Mouse (Mus musculus) right cerebral cortex, adult 18-20 months (tissue): Measurements from ENCODE around the gene Cntn6.
A peak's percentile ranks its signal among the peaks of the same experiment; 100 is the strongest.

Experiments used
- DNase-seq: peaks from one replicate; pipeline ENCODE4 v3.0.0; 2022; ENCODE audit warnings: mixed read lengths

Gene Cntn6

DNA sequence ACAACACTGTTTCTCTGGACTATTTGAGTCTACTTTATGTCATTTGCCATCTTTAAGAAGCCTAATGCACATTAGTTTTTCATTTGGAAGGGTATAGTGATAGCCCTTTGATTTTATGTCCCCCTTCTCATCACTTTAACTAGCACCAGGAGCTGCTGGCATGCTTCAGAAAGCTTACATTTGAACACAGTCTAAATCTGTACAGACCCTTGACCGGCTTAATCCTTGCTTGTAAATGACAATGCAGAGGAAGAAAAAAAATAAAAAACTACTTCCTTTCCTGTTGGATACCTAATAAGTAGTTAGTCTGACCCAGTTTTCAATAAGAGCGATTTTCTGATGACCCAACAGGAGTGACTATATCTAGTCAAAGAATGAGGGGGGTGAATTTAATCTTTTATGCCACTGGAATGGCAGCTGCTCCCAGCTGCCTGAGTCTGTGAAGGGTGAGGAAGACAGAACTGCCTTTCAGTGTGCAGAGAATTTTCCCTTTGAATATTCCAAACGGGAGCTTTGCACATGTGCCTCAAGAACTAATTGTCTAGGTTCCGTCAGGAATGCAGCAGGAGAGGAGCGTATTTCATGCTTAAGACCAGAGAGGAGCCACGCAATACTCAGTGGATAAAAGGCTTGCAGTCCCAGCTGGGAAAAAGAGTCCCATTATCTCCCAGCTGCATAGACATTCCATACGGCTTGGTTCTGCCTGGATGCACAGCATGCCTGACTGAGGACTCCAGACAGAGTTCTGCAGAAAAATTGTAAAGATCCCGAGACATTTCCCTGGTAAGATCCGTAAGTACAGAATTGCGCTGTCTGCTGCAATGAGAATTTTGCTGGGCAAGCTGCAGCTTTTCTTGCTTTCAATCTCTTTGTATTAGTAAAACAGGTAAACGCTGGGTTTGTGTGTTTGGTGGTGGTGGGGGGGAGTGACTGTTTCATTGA lies at the start of gene Cntn6:
Cntn6 (plus strand) TSS at position 301 of the 942 bp plus-strand sequence.
- peak; percentile 26 for DNase-seq

DNA sequence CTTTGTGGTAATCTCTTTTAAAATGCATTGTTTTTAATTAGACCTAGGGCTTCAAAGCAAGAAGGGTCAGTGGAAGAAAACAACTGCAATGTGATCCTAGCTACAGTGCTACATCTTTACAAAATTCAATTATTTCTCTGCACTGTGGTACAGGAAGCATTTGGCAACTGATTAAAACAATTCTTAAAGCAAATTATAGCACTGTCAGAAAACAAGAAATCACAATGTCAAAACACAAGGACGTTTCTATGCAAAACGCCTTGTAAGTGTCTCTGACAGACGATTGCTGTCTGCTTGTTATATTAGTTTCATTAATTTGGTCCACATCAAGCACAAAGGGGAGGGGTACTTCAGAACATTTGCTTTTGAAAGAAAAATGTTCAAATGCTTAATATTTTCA lies 48.9 kb upstream of the Cntn6 start:
- DNase-seq = no peak

DNA sequence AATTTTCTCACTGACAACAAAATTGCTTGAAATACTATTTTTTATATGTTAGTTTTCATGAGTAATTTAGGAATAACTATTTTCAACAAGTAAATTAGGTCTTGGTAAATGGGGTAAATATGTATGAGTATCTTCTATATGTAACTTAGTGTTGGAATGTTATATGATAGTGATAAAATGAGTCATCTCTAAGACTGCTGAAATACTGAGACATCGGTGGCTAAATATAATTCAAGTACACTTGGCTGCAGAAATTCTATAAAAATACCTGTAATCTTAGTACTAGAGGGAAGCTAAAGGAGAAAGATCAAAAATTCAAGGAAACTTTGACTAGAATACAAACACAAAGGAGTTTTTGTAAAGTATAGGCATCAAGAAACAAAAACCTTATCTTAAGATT lies 21.9 kb upstream of the Cntn6 start:
- no peak for DNase-seq

DNA sequence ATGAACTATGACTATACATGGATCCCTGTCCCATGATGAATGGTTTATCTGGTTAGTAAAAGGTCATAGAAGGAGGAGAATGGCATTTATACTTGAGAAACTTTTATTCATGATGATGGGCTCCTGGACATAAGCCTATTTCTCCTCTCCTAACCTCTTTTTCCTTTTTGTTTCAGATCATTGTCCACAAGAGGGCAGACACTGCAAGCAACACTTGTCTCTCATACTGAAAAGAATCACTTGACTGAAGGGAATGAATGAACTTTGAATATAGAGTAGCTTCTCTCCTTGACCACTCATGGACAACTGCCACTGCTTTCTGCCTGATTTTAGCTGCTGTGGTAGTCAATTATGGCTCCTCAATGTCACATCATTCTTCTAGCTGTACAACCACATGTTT lies 13.3 kb upstream of the Cntn6 start:
- no peak for DNase-seq

DNA sequence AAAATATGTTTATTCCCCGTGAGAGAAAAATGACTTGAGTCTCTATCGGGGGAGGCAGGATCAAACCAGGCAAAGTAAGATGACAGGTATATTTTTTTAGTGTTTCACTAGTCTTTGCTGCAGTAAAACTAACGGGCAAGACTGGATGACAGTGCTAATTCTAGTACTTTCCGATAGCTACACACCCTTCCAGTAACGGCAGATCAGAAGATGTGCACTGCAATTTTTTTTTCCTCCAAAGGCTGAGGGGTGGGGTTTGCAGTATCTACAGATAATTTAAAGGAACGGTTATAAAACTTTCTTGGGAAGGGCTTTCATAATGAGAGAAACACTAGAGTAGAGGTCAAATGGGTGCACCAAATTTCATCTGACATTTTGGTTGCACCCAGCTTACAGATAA lies 869 bp downstream of the Cntn6 start:
- no peak for DNase-seq

DNA sequence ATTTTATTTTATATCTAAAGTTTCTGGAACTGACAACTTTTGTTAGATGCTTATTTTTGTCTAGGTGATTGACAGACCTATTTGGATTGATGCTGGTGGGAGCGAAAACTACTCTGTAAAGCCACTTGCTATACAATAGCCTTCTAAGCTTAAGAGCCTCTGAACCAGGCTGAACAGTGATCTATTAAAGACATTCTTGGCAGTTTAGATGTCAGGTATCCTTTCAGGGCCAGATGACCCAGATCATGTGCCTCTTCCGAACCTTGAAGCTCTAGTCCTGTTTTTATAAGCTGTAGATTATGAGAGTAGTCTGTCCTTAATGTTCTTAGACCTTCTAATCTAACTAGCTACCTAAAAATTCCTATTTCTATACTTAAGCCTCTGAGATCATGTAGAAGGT lies 3.2 kb downstream of the Cntn6 start:
- no peak for DNase-seq

DNA sequence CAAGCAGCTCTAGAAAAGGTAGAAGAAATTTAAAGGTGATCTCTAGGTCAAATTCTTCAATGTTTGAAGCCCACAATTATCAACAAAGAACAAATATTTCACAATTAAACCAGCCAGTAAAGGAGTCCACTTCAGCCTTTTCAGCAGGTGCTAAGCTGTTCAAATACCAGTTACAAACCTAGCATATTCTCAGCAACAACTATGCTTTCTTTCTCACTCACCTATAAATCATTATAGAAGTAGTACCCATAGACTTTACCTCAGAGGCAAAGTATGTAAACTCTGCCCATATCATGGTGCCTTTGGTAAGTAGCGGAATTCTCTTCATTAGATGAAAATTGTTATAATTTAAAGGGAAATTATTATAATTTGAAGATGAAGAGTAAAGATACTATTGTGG lies 71.4 kb downstream of the Cntn6 start:
- DNase-seq = no peak

DNA sequence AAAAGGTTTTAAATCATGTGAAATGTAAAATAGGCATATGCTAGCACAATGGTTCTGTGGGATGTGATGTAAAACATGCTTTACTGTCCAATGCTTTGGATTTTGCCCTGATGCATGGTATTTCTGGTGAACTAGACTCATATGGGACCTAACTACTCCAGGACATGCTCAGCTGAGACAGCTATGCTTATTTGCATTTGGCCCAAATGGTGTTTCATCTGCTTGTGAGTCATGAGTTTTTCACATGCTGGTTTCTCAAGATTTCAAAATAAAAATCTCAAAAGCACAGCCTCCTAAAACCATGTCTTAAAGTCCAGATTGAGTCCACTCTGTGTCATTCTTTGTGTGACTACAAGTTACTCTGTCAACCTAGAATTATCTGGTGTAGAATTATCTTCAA lies 77.0 kb downstream of the Cntn6 start:
- peak; percentile 17 for DNase-seq

DNA sequence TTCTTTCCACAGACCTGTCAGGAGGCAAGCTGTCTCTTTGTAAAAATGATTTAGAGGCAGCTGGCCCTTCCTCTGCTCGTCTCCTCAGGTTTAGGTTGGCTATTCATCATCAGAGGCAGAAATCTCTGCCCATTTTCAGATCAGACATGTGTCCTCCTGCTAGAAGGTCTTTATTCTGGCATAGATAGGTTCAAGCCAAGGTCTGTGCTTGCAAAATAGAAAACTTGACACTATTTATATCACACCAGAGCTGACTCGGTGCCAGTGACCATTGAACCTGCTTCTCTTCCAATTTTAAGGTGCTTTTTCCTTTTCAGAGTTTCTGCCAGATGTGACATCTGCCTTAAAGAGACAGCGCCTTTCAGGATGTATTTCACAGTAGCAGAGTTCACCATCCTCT lies 95.4 kb downstream of the Cntn6 start:
- no peak for DNase-seq

DNA sequence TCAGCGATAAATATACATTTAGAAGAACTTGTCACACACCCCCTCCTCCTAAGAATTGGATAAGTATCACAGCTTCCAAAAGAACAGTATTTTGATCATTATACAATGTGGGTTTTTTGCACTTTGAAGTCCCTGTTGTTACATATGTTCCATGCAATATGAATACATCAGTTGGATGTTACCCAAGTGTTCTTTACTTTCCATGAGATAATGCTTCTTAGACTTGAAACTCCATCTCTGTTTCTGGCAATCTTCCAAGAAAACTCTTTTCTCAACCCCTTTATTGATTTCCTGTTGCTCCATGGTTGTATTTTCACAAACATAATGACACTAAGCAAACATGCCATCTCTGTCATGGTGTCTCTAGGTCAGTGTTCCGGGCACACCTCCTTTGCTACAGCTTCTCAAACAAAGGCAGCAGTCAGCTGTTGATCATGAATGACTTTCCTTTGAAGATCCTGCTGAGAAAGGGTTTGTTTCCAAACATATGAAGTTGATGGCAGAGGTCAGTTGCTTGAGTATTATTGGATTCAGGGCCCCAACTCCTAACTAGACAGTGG lies 108.3 kb downstream of the Cntn6 start:
- DNase-seq = no peak

DNA sequence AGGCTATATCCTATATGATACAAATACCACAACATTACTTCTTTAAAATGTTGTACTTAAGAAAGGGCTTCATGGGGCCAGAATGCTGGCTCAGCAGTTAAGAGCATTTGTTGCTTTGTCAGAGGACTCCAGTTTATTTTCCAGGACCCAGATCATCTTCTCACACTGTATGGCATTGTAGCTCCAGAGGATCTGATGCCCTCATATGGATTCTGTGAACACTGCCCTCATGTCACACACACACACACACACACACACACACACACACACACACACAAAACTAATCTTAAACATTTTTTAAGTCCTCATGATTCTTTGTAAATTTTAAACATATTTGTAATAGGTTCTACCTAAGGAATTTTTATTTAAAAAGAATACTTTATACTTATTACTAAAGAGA lies 110.3 kb downstream of the Cntn6 start:
- DNase-seq = no peak

DNA sequence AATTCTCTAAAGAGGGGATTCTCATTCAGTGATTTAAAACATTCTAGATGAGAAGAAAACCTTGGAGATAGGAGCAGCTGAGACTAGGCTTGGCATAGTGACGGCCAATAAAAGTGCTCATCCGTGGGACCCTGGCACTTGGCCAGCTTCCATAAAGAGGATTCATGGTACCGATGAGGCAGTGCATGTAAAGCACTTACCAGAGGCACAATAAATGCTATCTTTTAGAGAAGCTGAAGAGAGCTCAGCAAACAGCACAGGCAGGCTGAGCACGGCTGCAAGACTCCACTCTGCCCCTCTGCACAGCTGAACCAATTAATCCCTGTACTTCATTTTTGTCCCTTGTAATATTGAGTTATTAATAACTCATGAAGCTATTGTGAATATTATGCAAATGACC lies 110.8 kb downstream of the Cntn6 start:
- DNase-seq = no peak

DNA sequence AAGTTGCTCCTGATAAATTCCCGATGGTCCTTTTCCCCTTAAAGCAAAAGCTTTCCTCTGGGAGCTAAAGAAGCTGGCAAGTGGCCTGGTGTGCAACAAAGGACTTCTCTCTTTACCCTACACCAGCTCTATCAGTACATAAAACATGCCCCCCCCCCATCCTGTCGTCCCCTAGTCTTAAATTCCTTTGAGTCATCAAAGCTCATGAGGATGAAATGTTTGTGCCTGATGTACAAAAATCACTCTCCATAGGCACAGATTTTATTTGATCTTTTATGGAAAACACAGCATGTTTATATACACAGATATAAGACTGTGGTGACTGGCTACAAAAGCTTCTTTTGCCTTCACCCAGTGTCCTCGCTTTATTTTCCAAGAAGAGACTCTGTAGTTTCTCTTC lies 112.6 kb downstream of the Cntn6 start:
- no peak for DNase-seq

DNA sequence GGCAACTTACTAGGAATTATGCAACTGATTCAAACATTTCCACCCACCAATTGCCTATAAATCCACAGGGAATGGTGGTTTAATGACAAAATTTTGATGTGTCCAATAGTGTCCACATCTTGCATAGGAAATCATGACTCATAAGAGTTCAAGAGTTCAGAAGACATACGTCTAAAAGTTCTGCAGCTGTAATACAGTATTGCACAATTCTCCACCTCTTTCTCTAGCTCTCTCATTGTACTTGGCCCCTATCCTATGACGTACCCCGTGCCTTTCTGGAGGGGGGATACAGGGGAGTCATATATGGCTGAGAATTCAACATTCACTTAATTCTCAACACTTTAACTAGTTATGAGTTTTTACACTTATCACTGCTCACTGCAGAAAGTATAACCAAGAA lies 160.9 kb downstream of the Cntn6 start:
- no peak for DNase-seq

DNA sequence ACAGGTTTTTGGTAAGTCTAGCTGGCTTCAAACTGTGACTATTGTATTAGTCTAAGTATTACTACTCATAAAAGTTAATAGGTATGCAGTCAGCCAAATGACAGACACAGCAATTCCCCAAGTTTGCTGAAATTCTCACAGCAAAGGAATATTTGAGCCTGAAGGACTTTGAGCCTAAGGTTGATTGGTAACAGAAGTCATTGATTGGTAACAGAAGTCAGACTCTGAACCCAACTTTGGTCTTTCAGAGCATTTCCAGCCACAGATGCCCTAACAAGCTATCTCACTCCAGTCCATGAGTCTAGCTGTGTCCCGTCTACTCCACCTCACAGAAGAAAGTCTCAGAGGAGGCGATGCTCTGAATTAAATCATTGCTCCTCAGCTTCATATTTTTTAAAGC lies 176.1 kb downstream of the Cntn6 start:
- no peak for DNase-seq

DNA sequence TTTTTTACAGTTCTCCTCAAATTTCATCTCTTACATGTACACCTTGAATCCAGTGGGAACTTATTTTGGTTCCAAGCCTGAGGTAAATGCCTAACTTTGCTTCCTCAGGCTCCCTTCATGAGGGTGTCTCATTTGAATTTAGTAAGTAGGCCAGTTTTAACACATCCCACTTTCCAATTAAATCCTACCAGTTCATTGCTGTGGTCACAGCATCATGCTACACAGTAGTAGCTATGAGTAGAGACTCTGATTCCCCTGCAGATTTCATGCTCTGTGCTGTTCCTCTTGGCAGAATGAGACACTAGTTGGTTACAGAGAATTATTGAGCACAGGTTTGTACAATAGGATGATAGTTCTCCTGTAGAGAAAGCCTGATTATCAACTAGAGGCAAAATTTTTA lies 181.7 kb downstream of the Cntn6 start:
- DNase-seq = peak; percentile 3

DNA sequence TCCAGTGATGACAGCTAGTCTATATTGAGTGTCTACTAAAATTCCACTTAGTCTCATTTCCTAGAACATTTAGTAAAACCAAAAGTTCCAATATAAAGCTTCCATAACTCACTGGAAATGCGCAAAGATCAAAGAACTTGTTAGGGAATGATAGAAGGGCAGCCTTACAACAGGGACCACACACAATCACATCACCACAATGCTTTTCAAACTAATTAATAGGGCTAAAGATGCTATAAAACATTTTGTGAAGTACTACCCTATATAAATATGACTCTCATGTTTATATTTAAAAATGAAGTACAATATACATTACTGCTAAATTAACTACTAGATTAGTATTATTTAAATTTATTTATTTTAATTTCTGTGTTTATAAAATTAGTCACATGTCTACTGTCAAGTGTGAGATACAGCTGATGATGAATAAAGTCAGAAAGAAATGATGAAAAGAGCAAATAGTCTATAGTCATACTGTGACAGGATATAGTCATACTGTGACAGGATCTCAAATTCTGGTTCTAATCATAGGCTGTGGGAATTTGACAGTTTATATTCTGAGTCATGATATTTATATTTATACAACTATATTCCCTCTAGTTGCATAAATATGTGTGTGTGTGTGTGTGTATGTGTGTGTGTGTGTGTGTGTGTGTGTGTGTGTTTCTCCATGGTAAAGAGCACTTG lies 187.4 kb downstream of the Cntn6 start:
- no peak for DNase-seq

DNA sequence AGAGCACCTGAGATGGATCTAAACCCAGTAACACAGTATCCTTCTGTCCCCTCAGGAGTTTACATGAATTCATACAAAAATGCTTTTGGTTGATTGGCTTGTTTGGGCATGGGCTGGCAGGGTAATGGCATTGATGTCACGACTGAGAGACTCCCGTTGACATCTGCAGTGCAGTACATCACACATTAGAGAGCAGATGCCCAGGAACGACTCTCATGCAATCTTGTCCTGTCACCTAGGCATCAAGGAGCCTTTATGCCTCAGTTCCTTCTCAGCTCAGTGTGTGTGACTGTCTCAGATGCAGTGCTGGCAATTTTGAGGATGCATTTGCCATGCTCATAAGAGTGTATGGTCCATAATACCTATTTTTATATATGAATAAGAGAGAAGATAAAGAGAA lies 195.4 kb downstream of the Cntn6 start:
- no peak for DNase-seq

DNA sequence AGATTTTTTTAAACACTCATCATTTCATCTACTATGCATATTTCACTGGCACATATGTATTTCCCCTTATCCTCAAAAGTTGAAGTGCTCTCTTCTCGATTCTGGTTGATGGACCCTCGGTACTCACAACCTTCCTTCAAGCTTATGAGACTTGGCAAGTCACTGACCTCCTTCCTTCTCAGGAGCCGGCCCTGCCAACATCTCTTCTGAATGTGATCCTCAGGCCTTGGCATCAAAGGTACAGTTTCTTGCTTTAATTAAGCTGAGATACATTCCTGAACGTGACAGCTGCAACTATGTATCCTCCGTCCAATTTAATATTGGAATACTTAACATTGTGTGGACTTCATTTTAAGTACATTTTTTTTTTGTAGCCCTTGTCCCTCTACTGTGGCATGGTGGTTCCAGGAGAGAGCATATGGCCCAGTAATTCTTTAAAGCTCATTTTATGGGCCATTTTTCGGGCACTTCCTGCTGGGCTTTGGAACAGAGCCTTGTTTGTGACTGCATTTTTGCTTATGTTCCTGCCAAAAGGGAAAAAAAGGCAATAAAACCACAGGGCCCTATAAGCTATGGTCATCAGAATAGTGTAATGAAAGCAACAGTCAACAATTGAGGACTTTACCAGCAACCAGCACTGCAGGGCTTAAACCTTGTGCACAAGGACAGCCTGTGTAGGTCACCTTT lies 196.0 kb downstream of the Cntn6 start:
- DNase-seq = no peak

DNA sequence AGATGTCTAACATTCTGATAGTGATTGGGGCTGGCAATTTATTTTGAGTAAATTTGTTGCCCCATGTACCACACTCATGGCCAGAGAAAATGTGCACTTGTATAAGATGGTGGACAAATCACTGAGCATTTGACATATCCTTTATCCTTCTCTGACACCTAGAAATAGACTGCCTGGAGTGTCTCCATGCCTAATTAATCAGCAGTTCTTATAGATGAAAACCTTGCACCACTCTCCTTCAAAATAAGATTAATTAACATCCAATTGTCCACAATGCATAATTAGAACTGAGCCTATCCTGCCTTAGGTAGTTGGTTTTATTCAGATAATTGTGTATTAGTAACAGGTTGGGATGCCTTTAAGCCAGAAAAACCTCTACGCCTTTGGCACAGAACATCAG lies 236.0 kb downstream of the Cntn6 start:
- DNase-seq = no peak

DNA sequence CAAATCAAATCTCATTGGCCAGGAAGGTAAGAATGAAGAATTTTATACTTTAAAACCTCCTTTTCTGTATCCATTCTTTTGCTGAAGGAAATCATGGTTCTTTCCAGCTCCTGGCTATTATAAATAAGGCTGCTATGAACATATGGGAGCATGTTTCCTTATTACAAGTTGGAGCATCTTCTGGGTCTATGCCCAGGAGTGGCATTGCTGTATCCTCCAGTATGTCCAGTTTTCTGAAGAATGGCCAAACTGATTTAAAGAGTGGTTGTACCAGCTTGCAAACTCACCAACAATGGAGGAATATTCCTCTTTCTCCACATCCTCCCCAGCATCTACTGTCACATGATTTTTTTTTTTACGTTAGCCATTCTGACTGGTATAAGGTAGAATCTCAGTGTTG lies 241.7 kb downstream of the Cntn6 start:
- no peak for DNase-seq

DNA sequence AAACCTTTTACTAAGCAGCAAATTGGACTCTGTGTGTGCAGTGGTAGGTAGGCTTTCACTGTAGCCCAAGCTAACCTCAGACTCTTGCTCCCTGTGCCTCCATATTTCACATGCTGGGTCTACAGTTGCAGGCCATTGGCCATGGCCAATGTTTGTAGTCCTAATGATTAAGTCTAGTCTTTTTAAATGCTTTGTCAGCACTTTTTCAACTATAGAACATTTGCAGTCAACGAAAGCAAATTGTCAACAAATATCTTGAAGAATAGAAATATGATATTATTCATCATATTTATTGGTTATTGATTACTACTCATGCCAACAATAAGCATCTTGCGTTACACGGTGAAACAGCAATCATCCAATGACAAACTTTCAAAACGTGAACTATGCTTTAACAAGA lies 246.4 kb downstream of the Cntn6 start:
- no peak for DNase-seq

DNA sequence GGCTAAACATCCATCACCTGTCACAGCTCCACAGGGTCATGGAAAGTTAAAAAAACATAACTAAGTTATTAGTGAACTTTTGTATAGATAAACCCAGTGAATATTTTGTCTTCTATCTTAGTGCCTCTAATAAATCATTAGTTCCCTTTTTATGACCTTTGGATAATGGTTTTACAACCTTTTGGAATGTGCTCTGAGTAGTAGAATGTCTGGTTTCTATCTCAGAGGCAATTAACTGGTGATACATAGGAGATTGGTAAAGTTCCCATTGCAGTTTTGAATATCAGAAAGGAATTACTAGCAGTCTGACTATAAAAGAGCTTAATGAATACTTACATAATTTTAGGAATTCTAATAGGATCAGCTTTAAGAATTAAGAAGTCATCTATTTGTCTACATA lies 265.5 kb downstream of the Cntn6 start:
- DNase-seq = no peak

DNA sequence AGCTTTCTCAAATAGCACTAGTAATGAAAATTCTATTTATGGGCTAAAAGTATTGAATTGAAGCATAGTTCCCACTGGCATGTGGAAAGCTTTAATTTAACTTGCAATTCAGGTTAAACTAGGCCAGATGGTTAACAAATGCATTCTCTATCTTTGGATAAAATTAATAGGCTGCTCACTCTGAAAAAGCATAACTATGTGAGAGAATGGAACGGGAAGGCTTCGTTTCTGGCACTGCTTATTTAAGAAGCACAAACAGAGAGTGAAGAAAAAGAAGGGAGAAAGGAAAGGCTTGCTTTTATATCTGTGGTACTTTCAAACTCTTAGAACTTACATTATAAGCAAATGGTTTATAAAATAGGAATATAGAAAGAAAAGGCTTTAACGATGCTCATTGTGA lies 268.6 kb downstream of the Cntn6 start:
- DNase-seq = no peak
